Mouse (Mus musculus): ENCODE results near the gene Flrt1.

DNA sequence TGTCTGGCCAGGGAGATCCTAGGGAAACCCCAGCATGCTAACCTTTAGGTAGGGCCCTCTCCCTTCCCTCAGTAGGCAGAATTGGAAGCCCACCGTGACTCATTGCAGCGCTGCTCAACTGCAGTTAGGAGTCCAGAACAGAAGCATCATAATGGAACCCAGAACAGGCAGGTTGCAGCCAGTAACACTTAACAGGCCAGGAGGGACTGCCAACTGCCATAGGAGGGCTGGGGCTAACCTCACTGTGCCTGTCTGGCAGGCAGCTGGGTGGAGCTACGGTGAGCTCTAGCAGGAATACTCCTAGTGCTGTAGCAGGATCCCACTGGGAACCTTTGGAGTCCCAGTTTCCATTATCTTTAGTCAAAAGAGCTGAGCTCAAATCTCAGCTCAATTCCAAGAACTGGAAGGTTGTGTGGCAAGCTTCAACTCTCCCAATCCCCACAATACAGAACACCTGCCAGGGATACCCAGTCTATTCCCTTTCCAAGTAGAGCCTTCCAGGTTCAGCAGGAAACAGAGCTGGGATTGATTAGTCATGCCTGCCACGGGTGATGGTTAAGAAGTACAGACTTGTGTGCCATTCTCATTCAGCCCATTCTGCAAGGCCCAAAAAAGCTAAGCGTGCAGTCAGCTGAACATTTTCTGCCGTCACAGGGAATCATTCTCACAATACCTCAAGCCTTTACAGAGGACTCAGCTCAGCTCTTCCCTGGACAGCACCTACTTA is 46.6 kb upstream of the Flrt1 start:
- TF ChIP-seq CTCF (IDR thresholded peaks at IDR 0.05; ENCODE audit: low read depth, low read length) (no peak), POLR2A (IDR thresholded peaks at IDR 0.05; ENCODE audit: insufficient read depth, low read length) (no peak)

Data from ES-Bruce4 (cell line).